Mouse (Mus musculus) left cerebral cortex, postnatal 25 days (tissue): Measurements from ENCODE around the gene Sertad2. TPM values are rescaled to one million over a fixed set of nuclear protein-coding genes. Genes with fewer than 3 reads are reported as not detected.
A peak's percentile ranks its signal among the peaks of the same experiment; 100 is the strongest.

Experiments
- DNase-seq, 2 experiments: peaks; one replicate each; pipeline ENCODE4 v3.0.0; 2022; ENCODE audit warnings: low spot score in 2 of 2, mixed read lengths in 1 of 2
- intact Hi-C: fragments of 180-260 bp; cut with DNase I; formaldehyde crosslinking; loops from one replicate; pipeline ENCODE4 v1.15.1; 2025
- total RNA-seq, 2 experiments: library from RNA; stranded (reverse); gene quantifications; 2 replicates each; pipeline ENCODE4 v1.2.3; 2021

The Sertad2 gene
- total RNA-seq, 2 experiments from 2014 or later, result 19.2 to 26.7 TPM

- intact Hi-C loops, result no loop called here
- DNase-seq, result no peak
These were observed 46.3 kb downstream of the Sertad2 start for GRCm38 (mm10) chr11:20589393-20589792.

GRCm38 (mm10) chr11:20592010-20592409 lies 49.0 kb downstream of the Sertad2 start:
- DNase-seq, result no peak
- intact Hi-C loops, result no loop called here

DNA sequence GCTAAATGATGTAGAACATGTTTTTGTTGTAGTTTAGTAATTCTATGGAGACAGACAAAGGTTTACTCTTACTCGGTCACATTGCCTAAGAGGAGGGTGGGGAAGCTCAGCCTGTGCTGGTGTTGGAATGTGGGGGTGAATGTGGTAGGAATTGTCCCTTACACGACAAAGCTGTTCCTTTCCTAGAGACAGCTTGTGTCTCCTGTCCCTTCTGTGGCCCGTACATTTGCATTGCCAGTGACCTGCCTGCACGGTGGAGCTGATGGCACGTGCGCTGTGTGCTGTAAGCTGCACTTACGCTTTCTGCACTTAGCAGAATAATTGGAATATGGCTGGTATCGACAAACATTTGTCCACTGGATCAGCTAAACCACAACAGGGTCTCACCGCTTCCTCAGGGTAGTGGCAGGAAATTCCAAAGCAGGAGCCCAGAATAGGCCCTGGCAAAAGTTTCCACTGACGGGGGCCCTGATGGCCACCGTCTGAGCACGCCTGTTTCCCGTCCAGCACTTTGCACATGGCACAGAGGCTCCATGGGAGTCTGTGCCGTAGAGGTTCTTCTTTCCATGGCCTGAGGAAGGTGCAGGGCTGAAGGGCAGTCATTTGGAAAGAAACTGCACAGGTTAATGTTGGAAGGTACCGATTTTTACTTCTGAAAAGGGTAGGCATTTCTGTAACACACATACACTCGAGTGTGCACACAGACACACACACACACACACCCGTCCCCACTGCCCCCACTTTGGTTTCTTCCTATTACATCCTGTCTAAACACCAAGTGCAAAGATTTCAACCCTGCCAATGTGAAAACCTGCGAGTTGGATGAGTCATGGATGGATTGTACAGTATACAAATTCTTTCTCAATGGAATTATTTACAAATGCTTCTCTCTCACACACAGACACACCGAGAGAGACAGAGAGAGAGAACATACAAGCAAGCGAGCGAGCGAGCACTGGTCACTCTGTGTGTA lies 51.5 kb downstream of the Sertad2 start:
- intact Hi-C loops, result no loop called here

DNA sequence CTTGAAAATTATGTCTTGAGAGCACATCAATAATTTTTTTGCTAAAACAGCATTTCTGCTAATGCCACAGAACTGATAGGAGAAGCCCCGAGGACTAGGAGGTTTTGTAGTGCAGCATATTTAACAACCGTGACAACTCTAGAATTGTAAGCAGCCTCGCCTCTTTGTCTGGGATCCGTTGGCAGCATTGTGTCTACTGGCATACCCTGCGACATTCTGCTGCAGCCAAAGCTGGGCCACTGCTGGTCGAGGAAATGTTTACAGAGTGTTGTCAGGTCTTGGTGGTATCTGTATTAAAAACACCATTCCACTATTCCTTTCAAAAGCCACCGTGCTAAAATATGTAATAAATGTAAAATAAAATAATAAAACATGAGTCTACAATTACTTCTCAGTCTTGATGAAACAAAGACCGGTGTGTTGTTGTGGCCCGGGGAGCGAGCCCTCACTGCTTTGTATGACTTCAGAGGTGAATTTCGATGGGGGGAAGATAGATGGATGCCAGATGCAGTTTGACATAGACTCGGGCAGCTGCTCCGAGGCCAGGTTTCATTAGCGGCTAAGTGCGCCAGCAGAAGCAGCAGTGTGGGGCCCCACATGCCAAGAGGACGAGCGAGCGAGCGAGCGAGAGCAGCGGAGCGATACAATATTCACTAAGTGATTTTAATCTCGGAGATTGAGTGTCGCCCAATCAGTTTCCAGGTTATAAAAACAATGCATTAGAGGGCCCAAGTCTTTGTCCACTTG lies 60.2 kb downstream of the Sertad2 start:
- intact Hi-C loops, result no loop called here
- DNase-seq, result peak in 1 of 2 experiments; percentile 33

More for the DNA sequence above, 51.5 kb downstream of the Sertad2 start:
- no peak for DNase-seq

DNA sequence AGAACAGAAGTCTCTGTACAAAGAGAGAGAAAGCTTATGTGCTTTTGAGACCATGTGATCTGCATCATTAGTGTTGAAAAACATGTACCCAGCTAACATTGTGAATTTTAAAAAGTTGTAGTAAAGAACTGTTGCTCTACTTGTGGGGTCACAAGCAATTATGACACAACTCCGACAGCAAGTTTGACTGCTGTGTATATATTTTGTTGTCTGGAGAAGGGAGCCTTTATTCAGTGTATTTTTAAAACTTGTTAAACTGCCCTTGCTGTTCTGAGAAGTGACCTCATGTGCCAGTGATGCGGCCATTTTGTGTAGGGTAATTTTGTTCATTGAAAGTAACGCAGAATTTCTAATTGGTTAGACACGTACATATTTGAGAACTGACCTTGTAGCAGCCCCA lies 61.1 kb downstream of the Sertad2 start:
- DNase-seq, result no peak
- intact Hi-C loops, result no loop called here

DNA sequence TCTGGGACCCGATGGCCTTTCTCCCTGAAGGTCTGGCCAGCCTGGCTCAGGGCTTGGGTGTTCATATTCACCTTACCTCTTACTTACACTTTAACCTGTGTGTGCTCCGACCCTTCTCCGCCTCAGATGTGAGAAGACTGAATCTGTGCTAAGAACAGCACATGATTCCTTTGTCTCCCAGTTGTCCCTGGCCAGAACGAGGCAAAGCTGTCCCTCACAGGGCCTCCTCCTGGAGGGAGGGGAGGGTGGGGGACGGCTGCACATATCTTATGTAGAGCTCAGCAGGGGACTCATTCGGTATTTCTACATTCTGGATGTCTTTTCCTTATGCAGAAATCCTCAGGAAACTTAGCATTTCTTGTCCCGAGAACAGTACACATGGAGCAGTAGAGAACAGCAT lies 62.6 kb downstream of the Sertad2 start:
- DNase-seq, result no peak
- intact Hi-C loops, result no loop called here

DNA sequence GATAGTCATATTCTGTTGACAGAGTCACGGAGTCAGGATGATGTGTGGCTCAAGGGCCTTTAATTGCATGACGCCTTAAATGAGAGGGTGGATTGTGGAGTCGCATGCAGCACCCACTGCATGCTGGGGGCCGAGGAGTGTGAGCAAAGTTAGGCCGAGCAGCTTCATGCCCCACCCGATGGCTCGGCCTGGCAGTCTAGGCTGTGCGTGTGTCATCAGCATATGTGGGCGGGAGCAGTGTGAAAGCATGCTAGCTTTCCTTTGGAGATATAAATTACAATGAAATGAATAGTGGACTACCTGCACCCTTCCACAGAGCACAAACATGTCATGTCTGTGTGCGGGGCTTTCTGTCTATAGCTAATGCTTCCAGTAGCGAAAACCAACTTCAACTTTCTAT lies 65.4 kb downstream of the Sertad2 start:
- intact Hi-C loops, result no loop called here
- peak; percentile 42 to 69 for DNase-seq

GRCm38 (mm10) chr11:20613223-20613622 lies 70.2 kb downstream of the Sertad2 start:
- intact Hi-C loops, result no loop called here
- DNase-seq, result no peak

GRCm38 (mm10) chr11:20616103-20616502 lies 73.0 kb downstream of the Sertad2 start:
- no peak for DNase-seq
- intact Hi-C loops, result no loop called here

GRCm38 (mm10) chr11:20627146-20627545 lies 84.1 kb downstream of the Sertad2 start:
- intact Hi-C loops, result no loop called here

GRCm38 (mm10) chr11:20628216-20628615 lies 85.2 kb downstream of the Sertad2 start:
- intact Hi-C loops, result no loop called here
- DNase-seq, result no peak

More at GRCm38 (mm10) chr11:20627146-20627545, 84.1 kb downstream of the Sertad2 start:
- no peak for DNase-seq

DNA sequence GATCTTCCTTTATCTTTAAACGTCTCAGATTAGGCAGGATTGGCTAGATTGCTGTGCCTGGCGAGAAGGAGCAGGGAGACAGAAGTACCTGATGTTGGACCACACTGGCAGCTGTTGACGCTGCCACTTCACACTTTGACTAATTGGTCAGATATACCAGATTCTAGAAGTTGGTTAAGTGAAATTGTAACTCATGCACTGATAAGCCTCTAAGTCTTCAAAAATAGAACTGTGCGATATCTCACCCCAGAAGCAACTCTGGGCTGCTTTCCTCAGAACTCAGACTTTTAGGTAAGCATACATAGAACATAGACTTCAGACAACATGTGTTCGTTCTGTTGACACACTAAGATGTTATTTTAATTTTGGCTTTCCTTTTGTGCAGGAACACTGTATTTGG lies 86.6 kb downstream of the Sertad2 start:
- intact Hi-C loops, result no loop called here
- DNase-seq, result no peak

DNA sequence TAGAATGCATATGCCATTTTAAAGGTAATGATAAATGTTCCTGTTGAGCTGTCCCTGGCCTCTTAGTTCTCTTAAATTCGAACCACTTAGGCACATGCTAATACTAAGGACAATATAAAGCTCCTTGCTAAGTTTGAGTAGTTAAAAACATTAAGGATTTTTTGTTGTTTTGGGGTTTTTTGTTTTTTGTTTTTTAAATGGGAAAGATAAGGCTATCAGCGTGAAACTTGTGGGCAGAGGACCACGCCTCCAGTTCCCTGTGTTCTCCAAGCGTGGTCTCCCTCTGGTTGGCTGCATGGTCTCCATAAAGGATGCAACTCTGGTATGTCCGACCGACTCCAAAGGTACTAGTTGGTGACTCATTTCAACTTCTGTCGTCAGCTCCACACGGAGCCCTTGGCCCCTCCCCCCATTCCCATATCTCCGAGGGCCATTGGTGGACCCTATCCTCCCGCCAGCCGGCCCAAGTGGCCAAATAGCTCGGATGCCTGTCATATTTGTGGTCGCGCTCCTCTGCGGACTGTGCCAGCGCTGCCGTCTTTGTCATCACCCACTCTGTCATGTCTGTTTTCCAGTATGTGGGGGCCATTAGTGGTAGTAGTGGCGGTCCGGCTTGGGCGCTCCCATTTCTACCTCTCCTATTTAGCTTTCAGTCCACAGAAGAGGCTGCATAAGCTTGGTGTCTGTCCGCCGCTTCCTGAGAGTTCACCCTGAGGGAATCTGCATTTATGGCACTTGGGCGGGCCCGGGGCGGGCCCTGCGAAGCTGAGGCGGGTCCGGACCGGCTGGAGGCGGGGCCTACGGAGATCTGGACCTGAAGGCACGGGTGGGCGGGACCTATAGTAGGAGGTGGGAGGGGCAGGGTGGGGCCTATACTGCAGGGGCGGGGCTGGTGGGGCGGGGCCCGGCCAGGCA lies 88.2 kb downstream of the Sertad2 start:
- intact Hi-C loops, result no loop called here
- peak; percentile 93 to 97 for DNase-seq

- DNase-seq, result peak; percentile 64 to 66
- intact Hi-C loops, result loop anchor here (1.0 kb wide), 1 partner anchor 89 kb away; the partner anchor contains the start of gene Sertad2
These were observed 89.0 kb downstream of the Sertad2 start for GRCm38 (mm10) chr11:20631941-20632618.

- intact Hi-C loops, result loop anchor here (1.0 kb wide), 1 partner anchor 89 kb away; the partner anchor contains the start of gene Sertad2
- DNase-seq, result no peak
These were observed 89.5 kb downstream of the Sertad2 start for GRCm38 (mm10) chr11:20632619-20632965.

DNA sequence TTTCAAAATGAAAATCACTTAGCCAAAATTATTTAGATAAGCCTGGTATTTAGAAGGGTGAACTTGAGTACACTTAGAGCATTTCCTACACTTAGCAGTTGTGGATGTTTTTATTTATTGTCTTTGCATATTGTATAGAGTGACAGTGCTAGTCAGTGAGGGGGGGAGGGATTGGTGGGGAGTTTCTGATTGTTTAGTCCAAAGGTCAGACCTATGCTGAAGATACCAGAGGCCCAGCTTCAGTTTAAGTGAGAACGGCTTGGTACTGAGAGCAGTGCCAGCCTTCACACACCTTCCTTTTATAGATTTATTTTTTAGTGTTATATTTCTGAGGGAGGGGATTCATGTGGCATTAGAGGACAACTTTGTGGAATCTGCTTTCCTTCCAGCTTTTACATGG lies 91.5 kb downstream of the Sertad2 start:
- intact Hi-C loops, result no loop called here

GRCm38 (mm10) chr11:20635646-20636045 lies 92.6 kb downstream of the Sertad2 start:
- no peak for DNase-seq
- intact Hi-C loops, result no loop called here

More for the DNA sequence above, 91.5 kb downstream of the Sertad2 start:
- no peak for DNase-seq

DNA sequence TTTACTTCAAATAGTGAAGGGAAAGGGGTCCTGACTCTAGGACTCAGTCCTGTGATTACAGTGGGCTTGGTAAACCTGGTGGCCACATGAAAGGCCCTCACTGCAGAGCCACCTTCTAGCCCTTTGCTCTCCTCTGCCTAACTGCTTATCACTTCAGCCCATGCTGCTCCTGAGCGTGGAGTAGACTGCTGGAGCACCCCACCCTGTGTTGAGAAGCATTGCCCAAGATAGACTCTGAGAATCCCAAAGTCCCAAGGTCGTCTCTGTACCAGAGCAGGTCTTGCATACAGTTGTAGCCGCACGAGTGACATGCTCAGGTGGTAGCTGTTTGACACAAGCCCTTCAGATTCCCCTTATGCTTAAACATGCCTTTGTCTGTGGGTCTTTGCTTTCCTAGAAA lies 93.1 kb downstream of the Sertad2 start:
- DNase-seq, result no peak
- intact Hi-C loops, result no loop called here

- no peak for DNase-seq
- intact Hi-C loops, result no loop called here
These were observed 94.0 kb downstream of the Sertad2 start for GRCm38 (mm10) chr11:20637060-20637459.
